Mouse (Mus musculus): ENCODE measurements at regions not wholly inside any gene's neighbourhood (a gene's known extent, or its start where the extent isn't known, plus 50 kb on each side); places are given as distances from the start of the nearest gene placed in this dataset.

DNA sequence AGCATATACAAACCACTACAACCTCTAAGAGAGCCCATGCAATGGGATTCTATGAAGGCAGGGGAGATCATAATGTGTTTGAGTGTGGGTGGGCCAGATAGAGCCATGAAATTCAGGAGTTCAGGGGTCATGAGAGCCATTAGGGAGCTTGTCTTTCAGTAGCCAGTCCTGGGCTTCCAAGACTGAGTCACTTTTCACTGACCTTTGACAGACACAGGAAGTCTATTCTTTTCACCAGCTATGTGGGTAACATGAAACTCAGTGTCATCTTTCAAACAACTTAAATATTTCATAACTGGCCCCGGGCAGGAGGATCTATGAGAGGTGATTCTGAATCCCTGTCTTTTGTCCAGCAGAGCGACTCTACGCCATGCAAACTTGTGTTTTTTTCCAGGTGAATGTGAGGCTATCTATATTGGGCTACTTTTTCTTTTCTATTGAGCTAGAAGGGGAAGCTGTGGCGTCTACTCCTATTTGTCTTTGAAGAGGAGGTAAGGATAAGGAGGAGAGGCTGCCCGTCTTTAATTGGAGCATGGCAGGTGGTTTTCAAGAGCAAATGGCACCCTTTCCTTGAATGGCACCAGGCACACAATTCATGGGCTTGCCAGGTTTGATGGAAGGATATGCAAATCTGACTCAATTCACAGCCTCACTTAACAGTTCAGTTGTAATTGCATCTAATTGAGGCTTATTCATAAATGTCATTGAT, 95.6 kb upstream of the Chd2 start:
- no peak for DNase-seq

- DNase-seq, result no peak
These were observed 93.8 kb upstream of the Chd2 start for GRCm38 (mm10) chr7:73635422-73635821.

GRCm38 (mm10) chr7:73630790-73631189, 89.2 kb upstream of the Chd2 start:
- no peak for DNase-seq

DNA sequence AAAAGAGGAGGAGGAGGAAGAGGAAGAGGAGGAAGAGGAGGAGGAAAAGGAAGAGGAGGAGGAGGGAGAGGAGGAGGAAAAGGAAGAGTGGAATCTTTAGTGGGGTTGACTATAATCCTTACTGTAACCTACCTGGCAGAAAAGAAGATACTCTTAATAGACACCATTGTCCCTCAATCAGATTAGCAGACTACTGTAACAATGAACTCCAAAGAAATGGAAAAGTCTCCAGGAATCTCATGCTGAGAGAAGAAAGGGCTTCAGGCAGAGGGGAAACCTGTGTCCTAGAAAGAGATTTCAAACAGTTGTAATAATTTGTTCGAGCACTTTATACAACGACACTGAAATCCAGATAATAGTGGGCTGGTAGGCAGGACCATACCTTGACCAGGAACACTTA, 87.6 kb upstream of the Chd2 start:
- no peak for DNase-seq

GRCm38 (mm10) chr7:73628071-73628470, 86.4 kb upstream of the Chd2 start:
- DNase-seq, result peak; percentile 85 to 89

- DNase-seq, result no peak
These were observed 84.7 kb upstream of the Chd2 start for GRCm38 (mm10) chr7:73626291-73626690.

GRCm38 (mm10) chr7:73625651-73626050, 84.0 kb upstream of the Chd2 start:
- DNase-seq, result no peak

- DNase-seq, result no peak
These were observed 83.4 kb upstream of the Chd2 start for GRCm38 (mm10) chr7:73624992-73625391.

- no peak for DNase-seq
These were observed 82.5 kb upstream of the Chd2 start for GRCm38 (mm10) chr7:73624093-73624600.

GRCm38 (mm10) chr7:73622468-73622867, 80.8 kb upstream of the Chd2 start:
- no peak for DNase-seq

GRCm38 (mm10) chr7:73620341-73620740, 78.7 kb upstream of the Chd2 start:
- no peak for DNase-seq

DNA sequence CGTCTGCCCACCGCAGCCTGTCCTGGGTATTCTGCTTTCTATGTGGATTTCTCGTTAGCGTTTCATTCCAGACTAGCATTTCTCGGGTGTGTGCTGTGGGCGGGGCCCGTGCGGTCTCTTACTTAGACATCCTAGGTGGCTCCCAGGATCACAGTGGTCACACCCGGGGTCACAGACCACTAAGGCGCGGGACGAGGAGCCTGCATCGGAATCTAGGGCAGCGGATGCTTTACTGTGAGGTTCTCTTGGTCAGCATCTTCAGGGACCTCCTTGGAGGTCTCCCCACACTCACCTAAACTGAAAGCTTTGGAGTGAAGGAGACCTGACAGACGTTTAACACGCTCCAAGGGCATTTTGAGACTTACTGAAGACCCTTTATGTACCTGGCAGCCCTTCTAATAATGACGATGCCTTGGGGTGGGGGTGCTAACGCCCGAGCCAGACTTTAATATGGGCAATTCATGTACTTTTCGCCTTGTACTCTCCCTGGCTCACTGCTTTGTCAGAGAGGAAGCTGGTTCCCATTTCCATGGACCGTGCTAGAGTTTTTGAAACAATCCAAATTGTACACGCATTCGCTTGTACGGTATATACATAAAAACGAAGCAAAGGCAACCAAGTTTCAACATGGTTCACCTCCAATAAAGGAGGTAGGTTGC, 77.3 kb upstream of the Chd2 start:
- no peak for DNase-seq

DNA sequence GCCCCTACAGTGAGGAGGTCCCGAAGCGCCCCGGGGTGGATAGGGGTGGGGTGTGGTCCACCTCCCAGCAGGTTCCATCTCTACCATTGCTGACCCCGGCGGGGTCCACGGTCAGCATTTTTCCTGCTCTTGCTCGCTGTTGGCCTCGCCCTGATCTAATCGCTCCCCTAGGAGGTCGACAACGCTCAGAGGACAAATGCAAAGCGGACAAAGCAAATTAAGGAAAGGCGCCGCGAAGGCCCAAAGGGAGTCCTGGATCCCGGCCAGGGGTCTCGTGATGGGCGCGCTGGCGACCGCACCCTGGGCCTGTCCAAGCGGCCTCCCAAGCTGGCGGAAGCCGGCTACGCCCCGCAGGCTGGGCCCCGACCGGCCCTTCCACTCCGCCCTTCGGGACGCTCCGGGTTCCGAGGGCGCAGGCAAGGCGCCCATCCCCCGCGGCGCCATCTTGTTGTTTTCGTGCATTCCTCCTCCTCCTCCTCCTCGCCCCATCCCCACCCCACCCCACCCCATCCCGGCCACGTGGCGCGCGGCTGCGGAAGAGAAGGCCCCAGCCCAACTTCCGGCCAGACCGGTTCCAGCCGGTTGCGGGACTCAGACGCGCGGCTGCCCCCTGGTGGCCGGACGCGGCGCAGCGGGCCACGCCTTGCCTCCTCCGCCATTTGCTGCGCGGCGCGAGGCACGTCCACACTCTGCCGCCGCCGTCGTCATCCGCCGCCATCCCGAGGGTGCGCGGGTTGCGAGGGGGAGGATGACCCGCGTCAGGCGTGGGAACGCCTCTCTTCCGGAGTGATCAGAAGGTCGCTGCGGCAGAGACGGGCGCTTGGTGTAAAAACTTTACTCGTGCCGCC, 76.5 kb upstream of the Chd2 start:
- peak; percentile 100 for DNase-seq

DNA sequence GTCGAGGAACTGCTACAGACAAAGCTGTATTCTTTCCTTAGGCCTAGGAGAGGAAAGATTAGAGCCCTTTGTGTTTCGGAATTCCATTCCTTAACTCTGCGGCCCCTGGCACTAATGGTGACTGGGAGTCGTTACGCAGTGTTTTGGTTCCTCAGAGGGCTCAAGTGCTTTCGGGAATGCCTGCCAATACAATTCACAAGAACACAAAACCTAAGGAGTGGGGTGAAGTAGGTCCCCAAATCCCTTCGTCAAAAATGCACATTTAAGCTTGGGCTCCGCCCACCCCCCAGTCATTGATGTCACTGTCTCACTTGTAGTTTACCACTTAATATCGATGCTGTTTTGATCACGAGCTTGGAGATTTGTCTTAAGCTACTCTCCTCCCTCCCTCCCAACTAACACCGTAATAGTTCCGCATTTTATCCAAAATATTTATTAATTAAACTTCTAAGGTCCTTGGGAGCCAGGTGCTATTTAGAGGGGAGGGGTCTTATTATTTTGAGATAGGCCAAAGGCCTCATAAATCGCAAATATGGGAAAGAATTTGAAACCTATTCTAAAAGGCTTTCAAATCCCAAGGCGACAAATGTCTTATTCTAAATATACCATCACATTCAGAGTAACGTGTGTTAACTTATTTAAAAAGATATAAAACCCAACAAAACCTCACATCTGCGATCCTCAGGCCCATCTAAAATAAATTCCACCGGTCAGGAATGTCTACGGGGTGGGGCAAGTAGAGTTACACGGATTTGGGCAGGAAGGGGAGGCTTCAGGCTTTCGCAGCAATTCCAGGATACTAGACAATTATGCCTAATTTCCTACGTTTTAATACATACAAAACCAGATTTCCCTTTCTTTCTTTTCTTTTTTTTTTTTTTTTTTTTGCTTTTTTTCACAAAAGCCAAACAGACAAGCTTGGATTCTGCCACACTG, 75.6 kb upstream of the Chd2 start:
- DNase-seq, result peak; percentile 52 to 72

DNA sequence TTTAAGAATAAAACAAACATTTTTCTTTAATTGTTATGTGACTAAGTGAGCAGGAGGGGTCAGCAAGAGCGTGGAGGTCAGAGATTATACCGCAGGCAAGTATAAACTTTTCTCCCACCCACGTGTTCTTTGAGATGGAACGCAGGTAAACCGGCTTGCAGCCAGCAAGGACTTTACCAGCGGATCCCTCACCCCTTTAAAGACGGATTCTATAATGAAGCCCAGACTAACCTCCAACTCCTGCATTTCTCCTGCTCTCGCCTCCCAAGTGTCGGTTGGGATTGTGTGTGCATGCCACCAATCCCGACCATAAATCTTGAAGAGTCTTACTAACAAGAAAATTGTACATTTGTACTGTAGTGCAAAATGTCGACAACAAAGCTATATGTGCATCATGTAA, 74.4 kb upstream of the Chd2 start:
- DNase-seq, result peak; percentile 19 to 38

- DNase-seq, result no peak
These were observed 73.4 kb upstream of the Chd2 start for GRCm38 (mm10) chr7:73614840-73615555.

- no peak for DNase-seq
These were observed 72.7 kb upstream of the Chd2 start for GRCm38 (mm10) chr7:73614341-73614740.

DNA sequence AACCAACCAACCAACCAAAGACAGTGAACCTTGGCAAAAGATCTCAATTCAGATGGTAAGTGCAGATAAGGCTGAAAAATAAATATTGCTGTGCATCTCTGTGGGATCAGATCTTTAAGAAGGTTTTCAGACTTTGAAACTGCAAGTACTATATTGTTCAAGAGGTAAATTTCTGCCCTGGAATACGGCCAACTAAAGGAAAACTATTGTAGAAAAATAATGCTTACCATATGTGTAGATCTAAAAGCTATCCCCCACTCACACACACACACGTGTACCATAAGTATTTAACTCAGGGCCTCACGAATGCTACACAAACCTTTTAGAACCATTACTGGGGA, 71.1 kb upstream of the Chd2 start:
- no peak for DNase-seq

GRCm38 (mm10) chr7:73611866-73612751, 70.5 kb upstream of the Chd2 start:
- no peak for DNase-seq

GRCm38 (mm10) chr7:73608804-73609275, 67.2 kb upstream of the Chd2 start:
- DNase-seq, result no peak

Data from cerebellum, postnatal 10 days (tissue).